Mouse (Mus musculus) stomach, postnatal 0 days (tissue): ENCODE measurements around the gene Itgae. TPM values are rescaled to one million over a fixed set of nuclear protein-coding genes. Genes with fewer than 3 reads are reported as not detected.

Experiments
- ATAC-seq: fragments of 200-750 bp; cut with Nextera tagmentation; 2 replicates; pipeline ENCODE4 v1.8.0; 2017; ENCODE audit not compliant: low FRiP score, low TSS enrichment
- DNase-seq: peaks from one replicate; pipeline ENCODE4 v3.0.0-alpha.2; 2016; ENCODE audit warnings: low spot score
- H3K27ac ChIP-seq: fragments of 300-500 bp; sonication (generic); replicated peaks from 2 replicates; pipeline ENCODE4 v1.5.1; 2014; ENCODE audit warnings: mild to moderate bottlenecking, control low read depth
- H3K27me3 ChIP-seq: fragments of 300-500 bp; sonication (generic); 2 replicates; pipeline ENCODE4 v1.6.1; 2014; ENCODE audit warnings: low read length; ENCODE audit not compliant: control insufficient read depth, insufficient read depth
- H3K36me3 ChIP-seq: fragments of 300-500 bp; sonication (generic); 2 replicates; pipeline ENCODE4 v1.6.1; 2014; ENCODE audit warnings: low read length, mixed read lengths; ENCODE audit not compliant: control insufficient read depth, insufficient read depth
- H3K4me1 ChIP-seq: fragments of 300-500 bp; sonication (generic); replicated peaks from 2 replicates; pipeline ENCODE4 v1.6.1; 2014; ENCODE audit warnings: antibody characterized with exemption; ENCODE audit not compliant: control insufficient read depth, insufficient read depth
- H3K4me2 ChIP-seq: fragments of 300-500 bp; sonication (generic); replicated peaks from 2 replicates; pipeline ENCODE4 v1.6.1; 2014; ENCODE audit warnings: low read depth, mild to moderate bottlenecking, control low read depth, moderate library complexity
- H3K4me3 ChIP-seq: fragments of 300-500 bp; sonication (generic); 2 replicates; pipeline ENCODE4 v1.5.1; 2014; ENCODE audit warnings: low read depth, low read length, control low read depth
- H3K9ac ChIP-seq: fragments of 300-500 bp; sonication (generic); 2 replicates; pipeline ENCODE4 v1.6.1; 2014; ENCODE audit warnings: mild to moderate bottlenecking, low read length, control low read depth, mixed read lengths
- H3K9me3 ChIP-seq: fragments of 300-500 bp; sonication (generic); 2 replicates; pipeline ENCODE4 v1.6.1; 2016; ENCODE audit warnings: low read length; ENCODE audit not compliant: control insufficient read depth
- CTCF ChIP-seq: IDR thresholded peaks from 2 replicates; pipeline ENCODE4 v1.5.1; 2016; ENCODE audit warnings: antibody characterized with exemption, low read depth, mild to moderate bottlenecking, moderate library complexity
- EP300 ChIP-seq: optimal IDR thresholded peaks from 2 replicates; pipeline ENCODE3; 2016; ENCODE audit warnings: antibody characterized with exemption
- WGBS: fragments of 180-500 bp; shearing (Covaris S2); extraction: QIAGEN DNeasy Blood & Tissue Kit; methylation state at CpG from one replicate; pipeline ENCODE4 v1.1.7; 2014; 5-methylcytosine and 5-hydroxymethylcytosine counted together
- polyA plus RNA-seq: library from polyadenylated mRNA; unstranded; fragments of >200 nt; fragmentation: Nextera tagmentation; extraction: Ambion mirVana; gene quantifications from 2 replicates; pipeline ENCODE4 v1.2.1, GENCODE M21; 2015

Itgae gene
- polyA plus RNA-seq, 1 experiment from 2014 or later: 0.13 TPM

DNA sequence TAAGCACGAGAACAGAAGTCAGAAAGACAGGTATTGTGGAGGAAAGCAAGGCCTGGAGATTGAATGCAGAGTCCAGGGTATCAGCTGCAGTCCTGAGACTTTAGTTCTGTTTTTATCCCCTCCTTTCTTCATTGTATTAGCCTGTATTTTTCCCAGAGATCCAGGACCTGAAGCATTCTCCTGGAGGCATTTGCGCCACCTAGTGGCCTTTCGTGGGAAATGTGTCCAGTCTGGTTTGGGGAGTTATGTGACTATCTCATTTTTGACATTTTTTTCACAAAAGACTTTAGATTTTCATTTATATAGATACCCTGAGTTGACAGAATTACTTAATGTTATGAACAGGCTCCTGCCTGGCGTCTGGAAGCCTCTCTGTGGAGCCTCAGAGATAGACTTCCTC, 41.0 kb upstream of the Itgae start:
- 2% methylated on average over 4 of the region's 4 CpGs for WGBS
- Histone ChIP-seq H3K4me3 (0 out of 2 replicates have a peak overlapping the region, but pooled peaks have one; percentile 11), H3K4me1 (no peaks in the 10 kb centered on the region), H3K36me3 (peaks cover 7% of the 10 kb centered on the region; the same call in 1 of the 2 replicates), H3K4me2 (no peak overlapping the region; the same call in 1 of the 2 replicates), H3K9ac (no peak overlapping the region), H3K27me3 (no peaks in the 10 kb centered on the region), H3K27ac (no peak overlapping the region), H3K9me3 (no peaks in the 10 kb centered on the region)
- ATAC-seq (no peak), DNase-seq (peak; percentile 80)
- TF ChIP-seq CTCF: peak; percentile 92
- no peak for TF ChIP-seq EP300

DNA sequence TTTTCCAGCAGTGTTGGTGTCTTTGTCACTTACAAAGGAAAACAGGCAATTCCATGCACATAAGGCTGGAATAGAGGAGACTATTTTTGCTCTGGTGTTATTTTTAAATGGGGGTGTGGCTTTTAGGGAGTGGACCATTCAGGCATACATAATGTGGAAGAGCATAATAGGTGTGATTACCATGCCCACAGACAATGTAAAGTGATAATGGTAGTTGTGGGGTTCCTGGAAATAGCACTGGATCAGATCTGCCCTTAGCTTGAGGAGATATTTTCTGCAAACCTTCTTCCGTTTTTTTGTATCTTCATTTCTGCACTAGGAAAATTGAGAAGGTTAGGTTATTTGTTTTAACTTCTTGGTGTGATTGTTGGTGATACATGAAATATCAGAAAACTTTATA, 37.6 kb upstream of the Itgae start:
- no peaks in the 10 kb centered on the region for H3K27me3 ChIP-seq
- H3K9me3 ChIP-seq: no peaks in the 10 kb centered on the region
- DNase-seq (no peak), ATAC-seq (no peak)
- no peaks in the 10 kb centered on the region for H3K4me1 ChIP-seq
- 89% methylated on average over 1 of the region's 1 CpGs for WGBS
- no peak overlapping the region for H3K9ac ChIP-seq
- TF ChIP-seq CTCF (no peak), EP300 (no peak)
- no peak overlapping the region for H3K4me2 ChIP-seq
- H3K27ac ChIP-seq: no peak overlapping the region
- H3K4me3 ChIP-seq: no peak overlapping the region
- H3K36me3 ChIP-seq: peaks cover 12% of the 10 kb centered on the region; the same call in 1 of the 2 replicates

DNA sequence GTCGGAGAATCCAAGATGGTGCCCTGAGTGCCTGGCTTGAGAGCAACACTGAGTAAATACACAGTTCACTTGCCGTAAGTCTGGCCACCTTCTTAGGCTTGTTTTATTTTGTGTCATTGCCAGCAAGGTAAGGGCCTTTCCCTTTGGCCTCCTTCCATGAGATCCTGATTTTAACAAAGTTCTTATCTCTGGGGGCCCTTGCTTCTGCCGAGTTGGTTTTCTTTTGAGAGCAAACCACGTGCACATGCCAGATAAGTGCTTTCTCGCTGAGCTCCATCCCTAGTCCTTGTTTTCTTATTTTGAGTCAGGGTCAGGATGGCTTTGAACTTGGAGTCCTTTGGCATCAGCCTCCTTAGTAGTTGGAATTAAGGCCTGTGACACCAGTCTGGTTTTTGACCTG, 32.7 kb upstream of the Itgae start:
- H3K9me3 ChIP-seq: no peaks in the 10 kb centered on the region
- H3K27ac ChIP-seq: no peak overlapping the region
- peaks cover 12% of the 10 kb centered on the region; the same call in 1 of the 2 replicates for H3K36me3 ChIP-seq
- H3K9ac ChIP-seq: no peak overlapping the region
- H3K27me3 ChIP-seq: no peaks in the 10 kb centered on the region
- no peak for DNase-seq
- no peak overlapping the region for H3K4me3 ChIP-seq
- H3K4me2 ChIP-seq: no peak overlapping the region
- no peak for ATAC-seq
- H3K4me1 ChIP-seq: no peaks in the 10 kb centered on the region
- TF ChIP-seq CTCF (no peak), EP300 (no peak)
- WGBS: 74% methylated on average over 5 of the region's 5 CpGs

DNA sequence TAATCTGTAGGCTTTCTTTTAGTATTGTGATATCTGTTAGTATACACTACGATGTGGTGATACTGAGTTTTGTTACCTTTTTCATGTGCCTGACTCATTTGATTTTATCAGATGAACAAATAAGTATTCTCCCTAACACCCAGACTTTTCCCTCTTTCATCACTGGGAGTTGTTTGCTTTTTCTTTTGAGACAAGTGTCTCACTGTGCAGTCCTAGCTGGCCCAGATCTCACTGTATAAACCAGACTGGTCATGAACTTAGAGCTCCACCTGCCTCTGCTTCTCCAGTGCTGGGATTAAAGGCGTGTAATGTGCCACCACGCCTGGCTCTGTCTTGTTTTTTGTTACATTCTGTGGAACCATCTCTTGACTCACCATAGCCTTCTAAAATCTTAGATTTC, 30.8 kb upstream of the Itgae start:
- no peak overlapping the region for H3K4me2 ChIP-seq
- H3K4me1 ChIP-seq: no peaks in the 10 kb centered on the region
- 61% methylated on average over 3 of the region's 3 CpGs for WGBS
- H3K9me3 ChIP-seq: no peaks in the 10 kb centered on the region
- H3K36me3 ChIP-seq: peaks cover 8% of the 10 kb centered on the region; the same call in 1 of the 2 replicates
- no peak overlapping the region for H3K27ac ChIP-seq
- H3K4me3 ChIP-seq: no peak overlapping the region
- ATAC-seq: 0 out of 2 replicates have a peak, but pooled peaks have one; percentile 35
- DNase-seq: no peak
- H3K27me3 ChIP-seq: no peaks in the 10 kb centered on the region
- TF ChIP-seq CTCF: no peak
- TF ChIP-seq EP300: no peak
- H3K9ac ChIP-seq: no peak overlapping the region

DNA sequence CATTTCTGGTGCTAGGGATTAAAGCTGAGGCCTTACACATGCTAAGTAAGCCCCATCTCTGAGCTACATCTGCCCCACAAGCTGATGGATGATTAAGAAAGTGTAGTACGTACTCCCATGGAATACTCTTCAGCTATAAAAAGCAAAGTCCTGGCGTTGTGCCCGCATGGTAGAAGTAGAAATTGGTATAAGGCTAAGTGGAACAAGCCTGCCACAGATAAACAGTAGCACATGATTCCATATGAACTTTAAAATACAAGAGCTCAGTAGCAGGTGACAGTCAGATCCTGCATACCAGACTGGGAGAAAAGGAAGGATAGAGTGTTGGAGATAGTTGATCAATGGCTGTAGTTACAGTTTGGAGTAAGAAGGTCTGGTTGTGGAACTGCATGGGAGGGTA, 29.0 kb upstream of the Itgae start:
- DNase-seq (no peak), ATAC-seq (no peak)
- TF ChIP-seq CTCF: no peak
- TF ChIP-seq EP300: no peak
- H3K9me3 ChIP-seq: no peaks in the 10 kb centered on the region
- H3K27me3 ChIP-seq: no peaks in the 10 kb centered on the region
- no peak overlapping the region for H3K27ac ChIP-seq
- no peak overlapping the region for H3K9ac ChIP-seq
- WGBS: 94% methylated on average over 3 of the region's 3 CpGs
- H3K4me1 ChIP-seq: no peaks in the 10 kb centered on the region
- peaks cover 8% of the 10 kb centered on the region; the same call in 1 of the 2 replicates for H3K36me3 ChIP-seq
- no peak overlapping the region for H3K4me3 ChIP-seq
- H3K4me2 ChIP-seq: no peak overlapping the region

DNA sequence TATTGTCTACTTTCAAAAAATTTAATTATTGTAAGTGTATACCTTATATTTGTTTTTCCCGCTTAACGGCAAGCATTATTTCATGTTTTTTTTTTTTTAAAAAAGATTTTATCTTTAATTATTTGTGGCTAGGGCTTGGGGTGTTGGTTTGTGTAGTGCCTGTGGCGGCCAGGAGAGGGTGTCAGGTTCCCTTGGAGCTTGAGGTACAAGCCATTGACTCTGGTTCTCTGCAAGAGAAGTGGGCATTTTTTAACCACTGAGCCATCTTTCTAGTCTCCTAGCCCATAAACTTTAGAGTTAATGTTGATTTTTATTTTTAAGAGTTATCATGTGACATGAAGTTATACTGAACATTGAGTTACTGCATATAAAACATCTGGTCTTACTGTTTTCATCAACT, 18.5 kb upstream of the Itgae start:
- H3K4me2 ChIP-seq: no peak overlapping the region
- TF ChIP-seq CTCF (peak; percentile 71), EP300 (no peak)
- 88% methylated on average over 3 of the region's 3 CpGs for WGBS
- DNase-seq: peak; percentile 42
- H3K4me1 ChIP-seq: no peaks in the 10 kb centered on the region
- no peak overlapping the region for H3K27ac ChIP-seq
- peaks cover 31% of the 10 kb centered on the region for H3K36me3 ChIP-seq
- no peak overlapping the region for H3K4me3 ChIP-seq
- no peaks in the 10 kb centered on the region for H3K27me3 ChIP-seq
- H3K9ac ChIP-seq: no peak overlapping the region
- ATAC-seq: no peak
- no peaks in the 10 kb centered on the region for H3K9me3 ChIP-seq
